Mouse (Mus musculus): ENCODE results near the gene Tmed3. TPM values are rescaled to one million over a fixed set of nuclear protein-coding genes. Genes with fewer than 3 reads are reported as not detected.

Tmed3 gene
- 56.0 and 58.9 TPM in 2 replicates for polyA plus RNA-seq (2015; fragmentation: Nextera tagmentation; extraction: Ambion mirVana)

DNA sequence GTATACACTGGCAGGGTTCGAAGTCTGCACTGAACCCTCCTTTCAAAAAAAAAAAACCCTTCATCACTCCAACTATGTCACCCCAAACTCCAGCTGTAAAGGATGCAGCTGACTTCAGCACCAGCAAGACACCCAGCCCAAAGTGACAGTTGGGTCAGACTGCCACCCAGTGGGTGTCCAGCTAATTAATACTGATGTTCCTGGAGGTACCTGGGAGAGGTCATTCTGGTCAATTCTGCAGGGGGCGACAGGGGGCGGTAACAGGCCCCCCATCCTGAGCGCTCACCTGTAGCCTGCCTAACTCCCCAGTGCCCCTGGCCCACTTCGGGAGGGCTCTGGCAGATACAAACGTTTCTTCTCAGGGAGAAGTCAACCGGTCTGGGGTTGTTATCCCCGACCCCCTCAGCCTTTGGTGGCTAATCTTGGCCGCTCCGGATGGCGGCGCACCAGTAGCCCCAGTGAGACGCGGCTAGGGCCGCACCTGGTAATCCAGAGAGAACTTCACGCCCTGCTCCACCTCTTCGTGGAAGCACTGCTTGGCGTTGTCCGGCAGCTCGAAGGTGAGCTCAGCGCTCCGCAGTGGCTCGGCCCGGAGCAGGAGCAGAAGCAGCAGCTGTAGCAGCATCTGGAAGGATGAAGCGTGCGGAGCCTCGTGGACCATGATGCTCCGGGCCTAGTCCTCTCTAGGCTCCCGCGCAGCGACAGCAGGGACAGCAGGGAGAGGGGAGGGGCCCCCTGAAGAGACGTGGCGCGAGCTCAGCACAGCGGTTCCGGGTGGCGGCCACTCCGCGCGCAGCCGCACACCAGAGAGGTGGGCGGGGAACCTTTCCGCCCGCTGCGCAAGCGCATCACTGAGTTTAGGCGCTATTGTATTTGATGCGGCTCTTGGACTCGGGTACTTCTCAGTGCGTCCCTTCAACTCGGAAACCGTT lies at the start of gene Tmed3:
Gene Tmed3 (minus strand): TSS at position 804 of the 932 bp plus-strand sequence.
- Histone ChIP-seq H3K27ac (ENCODE audit: low read length) (peak within 1 kb of the TSS; percentile 88), H3K9ac (ENCODE audit: low read depth, low read length) (peak within 1 kb of the TSS; percentile 81), H3K4me1 (ENCODE audit: control insufficient read depth, insufficient read depth, low read length) (peaks cover 5% of the 10 kb centered on the region; the same call in 1 of the 2 replicates), H3K36me3 (ENCODE audit: control insufficient read depth, insufficient read depth, low read length) (0 out of 2 replicates have a peak, but pooled peaks cover 5% of the 10 kb centered on the region), H3K4me3 (ENCODE audit: low read depth, low read length) (peak within 1 kb of the TSS; percentile 61), H3K9me3 (replicated peaks; ENCODE audit: control insufficient read depth, low read length, poor library complexity, severe bottlenecking) (no peaks in the 10 kb centered on the region), H3K4me2 (ENCODE audit: low read length) (peak within 1 kb of the TSS; percentile 70), H3K27me3 (ENCODE audit: control insufficient read depth, insufficient read depth, low read depth, low read length) (no peaks in the 10 kb centered on the region)
- peak; percentile 99 for ATAC-seq
- WGBS: 2% methylated on average over 51 of the region's 52 CpGs

DNA sequence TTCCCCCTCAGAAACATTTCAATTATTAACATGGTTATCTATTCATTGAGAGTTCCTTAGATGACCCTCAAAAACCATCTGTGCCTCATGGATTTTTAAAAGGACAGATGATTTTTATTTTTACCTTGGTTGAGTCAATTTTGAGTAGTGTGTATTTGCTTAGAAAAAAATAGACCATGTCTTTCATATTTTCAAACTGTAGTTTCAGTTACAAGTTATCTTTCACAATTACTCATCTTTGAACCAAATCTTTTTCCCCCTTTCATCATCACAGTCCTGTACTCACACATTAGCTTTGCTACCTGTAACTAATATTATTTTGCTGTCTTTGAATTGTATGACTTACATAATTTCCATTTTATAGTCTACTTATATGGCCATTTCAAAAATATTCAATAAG lies 35.2 kb upstream of the Tmed3 start:
- H3K27me3 ChIP-seq (ENCODE audit: control insufficient read depth, insufficient read depth, low read depth, low read length): peaks cover 8% of the 10 kb centered on the region
- no peak overlapping the region for H3K9ac ChIP-seq (ENCODE audit: low read depth, low read length)
- no peaks in the 10 kb centered on the region for H3K36me3 ChIP-seq (ENCODE audit: control insufficient read depth, insufficient read depth, low read length)
- no peak overlapping the region for H3K27ac ChIP-seq (ENCODE audit: low read length)
- no peak overlapping the region for H3K4me2 ChIP-seq (ENCODE audit: low read length)
- H3K9me3 ChIP-seq (replicated peaks; ENCODE audit: control insufficient read depth, low read length, poor library complexity, severe bottlenecking): no peaks in the 10 kb centered on the region
- ATAC-seq: no peak
- peaks cover 3% of the 10 kb centered on the region; the same call in 1 of the 2 replicates for H3K4me1 ChIP-seq (ENCODE audit: control insufficient read depth, insufficient read depth, low read length)
- no peak overlapping the region for H3K4me3 ChIP-seq (ENCODE audit: low read depth, low read length)

DNA sequence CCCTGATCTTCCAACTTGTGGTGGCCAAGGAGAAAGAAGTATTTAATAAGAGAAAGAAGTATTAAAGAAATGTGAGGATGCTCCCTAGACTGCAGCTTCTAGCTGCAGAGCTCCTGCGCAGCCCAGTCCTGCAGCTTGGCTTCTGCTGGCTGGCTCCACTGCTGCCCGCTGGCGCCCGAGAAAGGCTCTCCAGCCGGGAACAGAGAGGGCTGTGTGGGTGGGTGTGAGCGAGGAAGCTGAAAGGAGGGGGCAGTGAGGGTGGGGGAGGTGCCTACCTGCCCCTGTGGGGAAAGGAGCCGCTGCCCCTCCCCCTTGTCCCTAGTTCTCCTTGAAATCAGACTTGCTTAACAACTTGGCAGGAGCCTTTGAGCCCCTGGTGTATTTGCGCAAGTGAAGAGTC lies 33.4 kb upstream of the Tmed3 start, which contains the start of gene Ankrd34c:
Gene Ankrd34c (minus strand): TSS at position 181 of the 400 bp plus-strand sequence.
- WGBS: 3% methylated on average over 8 of the region's 8 CpGs
- H3K27me3 ChIP-seq (ENCODE audit: control insufficient read depth, insufficient read depth, low read depth, low read length): peaks cover 8% of the 10 kb centered on the region
- H3K27ac ChIP-seq (ENCODE audit: low read length): no peak within 1 kb of the TSS
- H3K4me3 ChIP-seq (ENCODE audit: low read depth, low read length): peak within 1 kb of the TSS; percentile 33
- ATAC-seq: peak; percentile 87
- H3K36me3 ChIP-seq (ENCODE audit: control insufficient read depth, insufficient read depth, low read length): no peaks in the 10 kb centered on the region
- H3K9ac ChIP-seq (ENCODE audit: low read depth, low read length): peak within 1 kb of the TSS; percentile 8; the same call in 1 of the 2 replicates
- H3K9me3 ChIP-seq (replicated peaks; ENCODE audit: control insufficient read depth, low read length, poor library complexity, severe bottlenecking): no peaks in the 10 kb centered on the region
- peaks cover 3% of the 10 kb centered on the region; the same call in 1 of the 2 replicates for H3K4me1 ChIP-seq (ENCODE audit: control insufficient read depth, insufficient read depth, low read length)
- peak within 1 kb of the TSS; percentile 59 for H3K4me2 ChIP-seq (ENCODE audit: low read length)

DNA sequence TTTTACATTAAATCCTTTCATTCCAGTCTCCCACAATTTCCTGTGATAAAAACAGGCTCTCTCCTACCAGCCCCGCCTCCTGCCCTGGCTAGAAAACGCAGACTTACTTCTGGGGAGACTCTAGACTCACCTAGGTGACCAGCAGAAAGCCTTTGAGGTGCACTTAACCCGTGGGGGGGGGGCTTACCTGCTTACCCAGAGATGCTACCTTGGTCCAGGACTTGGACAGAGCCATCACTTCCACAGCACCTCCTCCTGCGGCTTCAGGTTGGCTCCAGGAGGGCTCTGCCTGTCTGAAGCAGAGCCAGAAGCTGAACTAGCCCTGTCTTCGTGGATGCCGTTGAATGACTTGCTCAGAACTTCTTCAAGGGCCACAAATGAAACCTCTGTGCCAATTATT lies 33.0 kb upstream of the Tmed3 start:
- H3K4me2 ChIP-seq (ENCODE audit: low read length): peak overlapping the region; percentile 59
- H3K27me3 ChIP-seq (ENCODE audit: control insufficient read depth, insufficient read depth, low read depth, low read length): peaks cover 8% of the 10 kb centered on the region
- no peak overlapping the region for H3K9ac ChIP-seq (ENCODE audit: low read depth, low read length)
- H3K36me3 ChIP-seq (ENCODE audit: control insufficient read depth, insufficient read depth, low read length): no peaks in the 10 kb centered on the region
- peak; percentile 73 for ATAC-seq
- H3K4me3 ChIP-seq (ENCODE audit: low read depth, low read length): peak overlapping the region; percentile 33
- H3K9me3 ChIP-seq (replicated peaks; ENCODE audit: control insufficient read depth, low read length, poor library complexity, severe bottlenecking): no peaks in the 10 kb centered on the region
- no peak overlapping the region for H3K27ac ChIP-seq (ENCODE audit: low read length)
- WGBS: 9% methylated on average over 6 of the region's 6 CpGs
- peaks cover 3% of the 10 kb centered on the region; the same call in 1 of the 2 replicates for H3K4me1 ChIP-seq (ENCODE audit: control insufficient read depth, insufficient read depth, low read length)

DNA sequence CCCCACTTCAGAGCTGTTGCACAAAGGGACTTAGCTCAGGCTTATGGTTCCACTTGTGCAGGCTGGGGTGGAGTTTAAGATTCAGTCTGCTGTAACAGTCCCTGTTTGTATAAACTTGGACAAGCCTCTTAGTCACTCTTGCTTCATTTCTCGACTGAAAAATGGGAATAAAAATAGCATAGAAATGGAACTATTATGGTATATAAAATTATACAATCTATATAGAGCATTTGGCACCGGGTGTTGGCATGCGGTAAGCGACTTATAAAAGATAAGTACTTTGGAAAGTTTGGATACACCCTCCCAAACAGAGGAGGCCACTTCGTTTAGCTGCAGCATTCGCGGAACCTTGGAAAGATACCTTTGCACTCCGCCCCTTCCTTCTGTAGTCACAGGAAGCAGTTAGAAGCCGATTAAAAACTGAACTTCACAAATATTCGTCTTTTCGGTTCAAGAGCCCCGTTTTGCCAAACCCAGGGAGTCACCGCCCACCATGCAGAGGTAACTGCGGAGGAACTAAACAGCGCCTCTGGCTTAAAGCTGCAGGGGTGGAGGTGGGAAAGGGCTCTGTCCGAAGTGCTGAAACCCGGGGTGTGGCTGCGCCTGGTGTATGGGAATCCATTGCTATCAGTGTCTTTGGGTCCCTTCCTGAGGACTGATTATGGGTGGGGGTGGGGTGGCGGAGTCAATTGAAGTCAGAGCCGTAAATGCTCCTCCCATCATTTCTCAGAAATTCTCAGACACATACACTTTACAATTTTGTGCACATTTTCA lies 32.3 kb upstream of the Tmed3 start:
- H3K27me3 ChIP-seq (ENCODE audit: control insufficient read depth, insufficient read depth, low read depth, low read length): peaks cover 8% of the 10 kb centered on the region
- peak; percentile 67 for ATAC-seq
- no peak overlapping the region for H3K27ac ChIP-seq (ENCODE audit: low read length)
- H3K4me2 ChIP-seq (ENCODE audit: low read length): peak overlapping the region; percentile 59
- H3K9ac ChIP-seq (ENCODE audit: low read depth, low read length): peak overlapping the region; percentile 8; the same call in 1 of the 2 replicates
- no peaks in the 10 kb centered on the region for H3K9me3 ChIP-seq (replicated peaks; ENCODE audit: control insufficient read depth, low read length, poor library complexity, severe bottlenecking)
- no peaks in the 10 kb centered on the region for H3K36me3 ChIP-seq (ENCODE audit: control insufficient read depth, insufficient read depth, low read length)
- peaks cover 3% of the 10 kb centered on the region; the same call in 1 of the 2 replicates for H3K4me1 ChIP-seq (ENCODE audit: control insufficient read depth, insufficient read depth, low read length)
- 6% methylated on average over 20 of the region's 20 CpGs for WGBS
- H3K4me3 ChIP-seq (ENCODE audit: low read depth, low read length): peak overlapping the region; percentile 33

DNA sequence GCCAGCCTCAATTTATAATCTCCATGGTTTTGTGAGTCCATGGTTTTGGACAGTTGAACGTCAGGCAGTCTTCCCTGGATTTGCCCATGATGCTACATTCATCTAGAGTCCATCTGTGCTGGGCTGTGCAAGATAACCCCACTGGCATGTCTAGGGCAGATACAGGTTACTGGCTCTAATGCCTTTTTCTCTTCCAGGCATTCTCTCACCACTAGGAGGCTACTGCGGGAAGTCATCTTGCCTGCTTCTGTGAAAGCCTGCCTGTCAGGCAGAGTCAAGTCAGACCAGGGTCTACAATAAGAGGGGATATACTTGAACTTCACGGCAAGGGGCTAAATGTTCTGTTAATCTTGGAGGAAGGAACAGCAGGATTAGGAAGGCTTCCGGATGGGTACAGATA lies 2.0 kb upstream of the Tmed3 start:
- no peaks in the 10 kb centered on the region for H3K27me3 ChIP-seq (ENCODE audit: control insufficient read depth, insufficient read depth, low read depth, low read length)
- ATAC-seq: no peak
- WGBS: 21% methylated on average over 4 of the region's 4 CpGs
- no peak overlapping the region for H3K4me3 ChIP-seq (ENCODE audit: low read depth, low read length)
- H3K9me3 ChIP-seq (replicated peaks; ENCODE audit: control insufficient read depth, low read length, poor library complexity, severe bottlenecking): no peaks in the 10 kb centered on the region
- H3K9ac ChIP-seq (ENCODE audit: low read depth, low read length): no peak overlapping the region
- no peak overlapping the region for H3K4me2 ChIP-seq (ENCODE audit: low read length)
- no peaks in the 10 kb centered on the region for H3K36me3 ChIP-seq (ENCODE audit: control insufficient read depth, insufficient read depth, low read length)
- H3K27ac ChIP-seq (ENCODE audit: low read length): no peak overlapping the region
- H3K4me1 ChIP-seq (ENCODE audit: control insufficient read depth, insufficient read depth, low read length): peaks cover 5% of the 10 kb centered on the region; the same call in 1 of the 2 replicates

DNA sequence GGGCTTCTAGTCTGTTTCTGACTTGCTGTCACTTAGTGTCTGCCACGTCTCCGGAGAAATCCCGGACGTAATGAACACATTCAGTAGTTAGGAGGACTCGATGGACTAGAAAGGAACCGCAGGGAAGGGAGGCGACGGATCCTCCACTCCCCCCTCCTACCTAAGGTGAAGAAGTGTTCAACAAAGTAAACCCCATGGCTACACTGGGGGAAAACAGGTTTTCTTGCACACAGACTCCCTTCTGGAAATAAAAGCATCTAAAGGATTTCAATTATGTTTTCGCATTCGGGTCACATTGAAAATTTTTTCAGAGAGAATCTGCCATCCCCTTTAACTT lies 297 bp upstream of the Tmed3 start:
- Histone ChIP-seq H3K4me1 (ENCODE audit: control insufficient read depth, insufficient read depth, low read length) (peaks cover 5% of the 10 kb centered on the region; the same call in 1 of the 2 replicates), H3K4me2 (ENCODE audit: low read length) (peak overlapping the region; percentile 70), H3K27ac (ENCODE audit: low read length) (peak overlapping the region; percentile 88), H3K27me3 (ENCODE audit: control insufficient read depth, insufficient read depth, low read depth, low read length) (no peaks in the 10 kb centered on the region), H3K36me3 (ENCODE audit: control insufficient read depth, insufficient read depth, low read length) (0 out of 2 replicates have a peak, but pooled peaks cover under 1% of the 10 kb centered on the region), H3K4me3 (ENCODE audit: low read depth, low read length) (peak overlapping the region; percentile 61), H3K9me3 (replicated peaks; ENCODE audit: control insufficient read depth, low read length, poor library complexity, severe bottlenecking) (no peaks in the 10 kb centered on the region), H3K9ac (ENCODE audit: low read depth, low read length) (peak overlapping the region; percentile 81)
- WGBS: 7% methylated on average over 10 of the region's 10 CpGs
- ATAC-seq: peak; percentile 76

DNA sequence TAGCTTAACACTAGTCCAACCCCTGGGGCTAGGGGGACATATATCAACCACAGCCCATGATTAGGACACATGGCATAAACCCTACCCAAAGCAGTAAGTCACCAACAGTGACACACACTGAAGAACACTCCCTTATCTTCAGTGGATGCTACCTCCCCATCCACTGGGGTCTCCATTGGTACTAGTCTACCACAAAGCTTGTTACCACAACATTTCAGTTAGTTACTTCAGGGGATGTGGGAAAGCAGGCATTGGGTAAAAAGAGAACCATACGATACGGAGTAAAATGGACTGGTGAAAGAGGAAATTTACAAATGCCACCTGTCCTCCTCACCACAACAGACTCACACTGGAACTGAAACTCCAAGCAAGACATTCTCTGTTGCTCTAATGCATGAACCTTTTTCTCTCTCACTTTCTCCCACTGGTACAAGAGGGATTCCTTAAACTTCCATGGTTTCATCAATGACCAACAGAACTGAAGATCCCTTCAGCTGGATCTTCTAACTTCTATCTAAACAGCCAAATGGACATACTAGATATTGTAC lies 3.9 kb downstream of the Tmed3 start:
- Histone ChIP-seq H3K9ac (ENCODE audit: low read depth, low read length) (no peak overlapping the region), H3K27me3 (ENCODE audit: control insufficient read depth, insufficient read depth, low read depth, low read length) (no peaks in the 10 kb centered on the region), H3K4me1 (ENCODE audit: control insufficient read depth, insufficient read depth, low read length) (peaks cover 5% of the 10 kb centered on the region; the same call in 1 of the 2 replicates), H3K4me2 (ENCODE audit: low read length) (no peak overlapping the region), H3K27ac (ENCODE audit: low read length) (no peak overlapping the region), H3K9me3 (replicated peaks; ENCODE audit: control insufficient read depth, low read length, poor library complexity, severe bottlenecking) (no peaks in the 10 kb centered on the region), H3K36me3 (ENCODE audit: control insufficient read depth, insufficient read depth, low read length) (peaks cover 18% of the 10 kb centered on the region; the same call in 1 of the 2 replicates), H3K4me3 (ENCODE audit: low read depth, low read length) (no peak overlapping the region)
- 98% methylated on average over 2 of the region's 2 CpGs for WGBS
- no peak for ATAC-seq
